Mouse (Mus musculus): Measurements from ENCODE around the gene Aimp2.

The Aimp2 gene

GRCm38 (mm10) chr5:143908926-143909325, 721 bp downstream of the Aimp2 start:
- in situ Hi-C loops (cut with MboI; ENCODE audit: low pct_unique_long_range_greater_than_20kb in 1 of 2, low sequenced_read_pairs in 2 of 2, unreplicated experiment in 1 of 2): no loop called here

- in situ Hi-C loops (cut with MboI; ENCODE audit: low pct_unique_long_range_greater_than_20kb in 1 of 2, low sequenced_read_pairs in 2 of 2, unreplicated experiment in 1 of 2): no loop called here
Measured at GRCm38 (mm10) chr5:143906429-143906828, 3.2 kb downstream of the Aimp2 start.

- in situ Hi-C loops (cut with MboI; ENCODE audit: low pct_unique_long_range_greater_than_20kb in 1 of 2, low sequenced_read_pairs in 2 of 2, unreplicated experiment in 1 of 2): no loop called here
Measured at GRCm38 (mm10) chr5:143903813-143904212, 5.8 kb downstream of the Aimp2 start.

- in situ Hi-C loops (cut with MboI; ENCODE audit: low pct_unique_long_range_greater_than_20kb in 1 of 2, low sequenced_read_pairs in 2 of 2, unreplicated experiment in 1 of 2): no loop called here
Measured at GRCm38 (mm10) chr5:143902111-143902510, 7.5 kb downstream of the Aimp2 start.

- in situ Hi-C loops (cut with MboI; ENCODE audit: low pct_unique_long_range_greater_than_20kb in 1 of 2, low sequenced_read_pairs in 2 of 2, unreplicated experiment in 1 of 2): no loop called here
Measured at GRCm38 (mm10) chr5:143897635-143898330, 11.9 kb downstream of the Aimp2 start, which contains the start of gene Ankrd61. Gene Ankrd61, minus strand, starts transcription at chr5:143897685.

- in situ Hi-C loops (cut with MboI; ENCODE audit: low pct_unique_long_range_greater_than_20kb in 1 of 2, low sequenced_read_pairs in 2 of 2, unreplicated experiment in 1 of 2): no loop called here
Measured at GRCm38 (mm10) chr5:143893396-143893795, 16.3 kb downstream of the Aimp2 start.

GRCm38 (mm10) chr5:143892255-143892886, 17.3 kb downstream of the Aimp2 start:
- in situ Hi-C loops (cut with MboI; ENCODE audit: low pct_unique_long_range_greater_than_20kb in 1 of 2, low sequenced_read_pairs in 2 of 2, unreplicated experiment in 1 of 2): no loop called here

GRCm38 (mm10) chr5:143890741-143891140, 18.9 kb downstream of the Aimp2 start:
- in situ Hi-C loops (cut with MboI; ENCODE audit: low pct_unique_long_range_greater_than_20kb in 1 of 2, low sequenced_read_pairs in 2 of 2, unreplicated experiment in 1 of 2): no loop called here

GRCm38 (mm10) chr5:143885274-143885673, 24.4 kb downstream of the Aimp2 start:
- in situ Hi-C loops (cut with MboI; ENCODE audit: low pct_unique_long_range_greater_than_20kb in 1 of 2, low sequenced_read_pairs in 2 of 2, unreplicated experiment in 1 of 2): no loop called here

- in situ Hi-C loops (cut with MboI; ENCODE audit: low pct_unique_long_range_greater_than_20kb in 1 of 2, low sequenced_read_pairs in 2 of 2, unreplicated experiment in 1 of 2): no loop called here
Measured at GRCm38 (mm10) chr5:143874571-143874970, 35.1 kb downstream of the Aimp2 start.

- in situ Hi-C loops (cut with MboI; ENCODE audit: low pct_unique_long_range_greater_than_20kb in 1 of 2, low sequenced_read_pairs in 2 of 2, unreplicated experiment in 1 of 2): no loop called here
Measured at GRCm38 (mm10) chr5:143871547-143872169, 38.0 kb downstream of the Aimp2 start.
